Mouse (Mus musculus) lung, postnatal 14 days (tissue): ENCODE measurements around the gene Hc.

Source experiments
- DNase-seq: peaks from one replicate; pipeline ENCODE4 v3.0.0; 2021

Gene Hc

GRCm38 (mm10) chr2:34951469-34951868, 109.8 kb downstream of the Hc start:
- DNase-seq = no peak

- no peak for DNase-seq
Measured at GRCm38 (mm10) chr2:34948622-34949021, 112.6 kb downstream of the Hc start.

GRCm38 (mm10) chr2:34946046-34946445, 115.2 kb downstream of the Hc start:
- no peak for DNase-seq

- no peak for DNase-seq
Measured at GRCm38 (mm10) chr2:34945580-34945979, 115.7 kb downstream of the Hc start.

GRCm38 (mm10) chr2:34944761-34945160, 116.5 kb downstream of the Hc start:
- DNase-seq = peak; percentile 79

GRCm38 (mm10) chr2:34943556-34944120, 117.6 kb downstream of the Hc start:
- no peak for DNase-seq

GRCm38 (mm10) chr2:34941061-34941675, 120.1 kb downstream of the Hc start:
- no peak for DNase-seq

- DNase-seq = no peak
Measured at GRCm38 (mm10) chr2:34940246-34940645, 121.0 kb downstream of the Hc start.

- no peak for DNase-seq
Measured at GRCm38 (mm10) chr2:34938269-34939208, 122.7 kb downstream of the Hc start.

- DNase-seq = no peak
Measured at GRCm38 (mm10) chr2:34937460-34937859, 123.8 kb downstream of the Hc start.
